Mouse (Mus musculus): ENCODE measurements around the gene Eif2ak4. TPM values are rescaled to one million over a fixed set of nuclear protein-coding genes. Genes with fewer than 3 reads are reported as not detected.
A peak's percentile ranks its signal among the peaks of the same experiment; 100 is the strongest.

The Eif2ak4 gene
- polyA plus RNA-seq, 1 experiment from 2014 or later, result 11.8 TPM

DNA sequence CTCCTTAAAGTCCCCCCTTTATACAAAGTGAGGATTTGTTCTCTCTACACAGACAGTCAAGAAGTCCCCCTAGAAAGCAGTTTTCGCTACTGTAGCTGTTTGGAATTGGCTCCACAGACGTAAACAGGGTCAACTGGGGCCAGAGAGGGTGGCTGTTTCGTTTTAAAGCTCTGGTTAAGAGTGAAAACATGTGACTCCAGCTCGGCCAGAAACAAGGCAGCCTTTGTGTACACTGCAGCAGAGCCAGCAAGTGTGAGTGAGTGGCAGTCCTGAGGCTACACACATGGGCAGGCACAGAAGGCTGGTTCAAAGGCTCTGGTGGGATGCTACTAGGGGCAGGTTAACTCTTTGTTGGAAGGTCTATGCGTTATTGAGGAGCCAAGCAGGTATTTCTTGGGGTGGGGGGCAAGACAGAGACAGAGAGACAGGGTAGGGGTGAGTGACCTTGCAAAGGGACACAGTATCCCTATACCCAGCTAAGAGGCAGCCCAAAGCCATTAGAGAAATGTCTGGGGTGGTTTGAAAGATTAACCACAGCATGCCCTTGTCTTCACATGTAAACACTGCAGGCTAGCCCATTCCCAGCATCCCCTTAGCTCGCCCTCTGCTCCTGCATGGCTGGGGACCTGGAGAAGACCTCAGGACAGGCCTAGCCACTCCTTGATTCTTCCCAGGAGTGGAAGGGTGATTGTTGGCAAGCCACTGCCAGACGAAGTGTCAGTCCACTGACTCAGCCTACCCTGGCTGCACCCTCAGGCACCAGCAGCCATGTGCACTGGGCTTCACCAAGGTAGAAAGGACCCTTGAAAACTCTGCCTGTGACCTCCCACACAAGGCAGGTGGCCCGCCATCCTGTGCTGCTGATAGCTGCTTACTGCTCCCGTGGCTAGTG, 131.9 kb downstream of the Eif2ak4 start:
- peak; percentile 92 for ATAC-seq (ENCODE audit: low FRiP score, low read depth)
- 34% methylated on average over 9 of the region's 9 CpGs for WGBS
- Histone ChIP-seq H3K36me3 (no peaks in the 10 kb centered on the region), H3K9me3 (no peaks in the 10 kb centered on the region), H3K4me3 (no peak overlapping the region), H3K4me1 (peaks cover 40% of the 10 kb centered on the region), H3K27me3 (no peaks in the 10 kb centered on the region), H3K9ac (0 out of 2 replicates have a peak overlapping the region, but pooled peaks have one; percentile 25), H3K4me2 (replicated peaks) (peak overlapping the region; percentile 32; the same call in 1 of the 2 replicates), H3K27ac (peak overlapping the region; percentile 84)

DNA sequence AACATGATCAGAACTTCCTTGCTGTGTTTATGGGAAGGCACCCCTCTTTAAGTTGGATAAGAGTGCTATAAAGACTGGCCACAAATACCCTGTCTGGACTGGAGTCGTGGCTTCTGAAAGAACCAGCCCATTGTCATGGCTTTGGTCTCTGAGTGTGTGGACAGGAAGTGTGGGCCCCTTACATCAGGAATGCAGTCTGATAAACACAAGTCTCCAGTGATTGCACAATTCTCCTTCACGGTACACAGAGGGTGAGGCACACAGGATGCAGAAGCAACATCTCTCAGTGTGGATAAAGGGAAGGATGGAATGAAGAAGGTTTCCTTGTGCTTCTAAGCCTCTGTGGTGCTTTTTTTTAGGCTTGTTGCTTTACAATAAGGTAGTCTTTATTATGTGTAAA, 133.8 kb downstream of the Eif2ak4 start:
- 14% methylated on average over 2 of the region's 2 CpGs for WGBS
- peaks cover 40% of the 10 kb centered on the region for H3K4me1 ChIP-seq
- H3K36me3 ChIP-seq, result no peaks in the 10 kb centered on the region
- H3K27me3 ChIP-seq, result no peaks in the 10 kb centered on the region
- no peak overlapping the region; the same call in 1 of the 2 replicates for H3K27ac ChIP-seq
- H3K4me2 ChIP-seq (replicated peaks), result no peak overlapping the region
- no peak for ATAC-seq (ENCODE audit: low FRiP score, low read depth)
- H3K9ac ChIP-seq, result no peak overlapping the region
- H3K9me3 ChIP-seq, result no peaks in the 10 kb centered on the region
- no peak overlapping the region for H3K4me3 ChIP-seq

DNA sequence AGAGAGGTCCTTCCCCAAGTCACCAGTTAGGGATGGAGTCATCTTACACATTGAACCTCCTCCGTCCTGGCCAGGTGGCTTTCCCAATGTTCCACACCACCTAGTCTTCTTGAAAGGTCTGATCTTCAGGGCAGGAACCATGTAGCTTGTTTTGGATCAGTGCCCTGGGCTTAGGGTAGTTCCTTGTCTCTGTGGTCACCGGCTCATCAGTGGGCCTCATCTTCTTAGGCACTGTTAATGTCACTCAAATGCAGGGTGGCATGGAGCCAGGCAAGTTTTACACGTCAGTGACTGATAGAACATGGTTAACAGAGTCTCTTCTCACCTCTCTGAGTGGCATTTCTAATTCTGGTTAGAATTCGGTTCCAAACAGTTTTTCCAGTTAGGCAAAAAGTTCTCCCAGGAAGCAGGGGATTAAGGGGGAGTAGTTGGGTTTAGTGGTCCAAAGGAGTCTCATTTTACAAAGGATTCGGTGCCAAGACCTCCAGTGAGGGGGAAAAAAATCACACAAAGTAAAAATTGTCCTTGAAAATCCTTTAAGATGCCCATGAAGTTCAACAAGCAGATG, 134.8 kb downstream of the Eif2ak4 start:
- Histone ChIP-seq H3K4me2 (replicated peaks) (no peak overlapping the region), H3K4me1 (peaks cover 43% of the 10 kb centered on the region), H3K27me3 (no peaks in the 10 kb centered on the region), H3K27ac (peak overlapping the region; percentile 33; the same call in 1 of the 2 replicates), H3K4me3 (no peak overlapping the region), H3K9ac (no peak overlapping the region), H3K36me3 (no peaks in the 10 kb centered on the region), H3K9me3 (no peaks in the 10 kb centered on the region)
- no peak for ATAC-seq (ENCODE audit: low FRiP score, low read depth)
- 49% methylated on average over 5 of the region's 5 CpGs for WGBS

DNA sequence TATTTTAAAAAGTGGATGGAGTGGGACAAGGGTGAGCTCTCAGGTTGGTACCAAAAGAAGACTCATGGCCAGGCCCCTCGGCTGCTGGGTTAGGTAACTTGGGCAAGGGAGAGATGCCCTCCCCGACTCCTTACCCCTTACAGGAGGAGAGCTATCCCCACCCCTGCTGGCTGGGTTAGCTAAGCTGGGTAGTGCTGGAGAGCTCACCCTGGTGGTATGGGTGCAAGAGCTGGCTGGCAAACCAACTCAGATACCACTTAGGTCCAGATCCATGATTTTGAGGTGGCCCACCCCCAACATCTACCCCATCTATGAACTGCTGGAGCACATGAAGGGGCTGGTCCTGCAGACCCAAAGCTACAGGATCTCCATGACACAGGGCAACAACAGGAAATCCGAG, 136.4 kb downstream of the Eif2ak4 start:
- H3K4me3 ChIP-seq, result no peak overlapping the region
- no peak overlapping the region for H3K4me2 ChIP-seq (replicated peaks)
- H3K9me3 ChIP-seq, result no peaks in the 10 kb centered on the region
- H3K36me3 ChIP-seq, result no peaks in the 10 kb centered on the region
- no peak for ATAC-seq (ENCODE audit: low FRiP score, low read depth)
- 80% methylated on average over 3 of the region's 3 CpGs for WGBS
- no peak overlapping the region for H3K27ac ChIP-seq
- H3K4me1 ChIP-seq, result peaks cover 45% of the 10 kb centered on the region
- H3K9ac ChIP-seq, result no peak overlapping the region
- H3K27me3 ChIP-seq, result no peaks in the 10 kb centered on the region

Other genes starting within 250 kb of the Eif2ak4 start
- gene Fsip1, start 131.7 kb upstream of the Eif2ak4 start, polyA plus RNA-seq (2015; fragmentation: Nextera tagmentation; extraction: Ambion mirVana), result 0.48 and 0.75 TPM in 2 replicates
- 0.34 and 0.38 TPM in 2 replicates for gene Gpr176, start 15.2 kb upstream of the Eif2ak4 start, polyA plus RNA-seq (2015; fragmentation: Nextera tagmentation; extraction: Ambion mirVana)
- 244 and 249 TPM in 2 replicates for gene Srp14, start 91.1 kb downstream of the Eif2ak4 start, polyA plus RNA-seq (2015; fragmentation: Nextera tagmentation; extraction: Ambion mirVana)
- 6.8 and 7.3 TPM in 2 replicates for gene Bmf, start 161.1 kb downstream of the Eif2ak4 start, polyA plus RNA-seq (2015; fragmentation: Nextera tagmentation; extraction: Ambion mirVana)
- gene Bub1b, start 209.6 kb downstream of the Eif2ak4 start, polyA plus RNA-seq (2015; fragmentation: Nextera tagmentation; extraction: Ambion mirVana), result 85.6 and 89.9 TPM in 2 replicates